19 mouse cellular contexts compared by ENCODE assay signal in the genomic region with DNA sequence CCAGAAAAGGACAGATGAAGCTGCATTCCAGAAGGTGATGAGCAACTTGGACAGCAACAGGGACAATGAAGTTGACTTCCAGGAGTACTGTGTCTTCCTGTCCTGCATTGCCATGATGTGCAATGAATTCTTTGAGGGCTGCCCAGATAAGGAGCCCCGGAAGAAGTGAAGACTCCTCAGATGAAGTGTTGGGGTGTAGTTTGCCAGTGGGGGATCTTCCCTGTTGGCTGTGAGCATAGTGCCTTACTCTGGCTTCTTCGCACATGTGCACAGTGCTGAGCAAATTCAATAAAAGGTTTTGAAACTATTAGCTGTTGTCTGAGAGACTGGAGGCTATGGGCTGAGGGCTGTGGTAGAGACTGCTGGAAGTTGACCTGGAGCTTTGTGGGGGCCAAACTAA. TPM values are rescaled to one million over a fixed set of nuclear protein-coding genes. Genes with fewer than 3 reads are reported as not detected.
DNase-seq lines count a peak whose midpoint lies in the region; ATAC-seq lines count a peak whose summit lies in the region.
"Had no signal": no experiment of that assay in that cellular context is flagged by ENCODE, and none has a peak within 500 bp of the region (broad histone marks: within the 10 kb centered on the region; RNA-seq: fewer than 3 reads in every experiment).

No protein-coding gene starts in this region.

- peak overlapping the region; percentile 56 for H3K27ac ChIP-seq in forebrain, embryonic 10.5 days
- H3K27ac ChIP-seq in forebrain, embryonic 13.5 days, result no peak overlapping the region
- H3K27ac ChIP-seq in lung, embryonic 15.5 days, result peak overlapping the region; percentile 83
- H3K27ac ChIP-seq in intestine, embryonic 16.5 days (ENCODE audit: low read length), result peak overlapping the region; percentile 53
- H3K27ac ChIP-seq in stomach, embryonic 15.5 days, result peak overlapping the region; percentile 88
- H3K27ac ChIP-seq: hindbrain, embryonic 10.5 days; liver, embryonic 15.5 days; neural tube, embryonic 13.5 days had no signal

- no peak for ATAC-seq in forebrain, embryonic 13.5 days
- ATAC-seq in lung, embryonic 15.5 days (ENCODE audit: borderline replicate concordance, extremely low read depth, low FRiP score, low TSS enrichment), result no peak
- no peak for ATAC-seq in intestine, embryonic 16.5 days
- ATAC-seq in stomach, embryonic 15.5 days (ENCODE audit: insufficient read depth, low FRiP score, low read depth), result 0 out of 2 replicates have a peak, but pooled peaks have one; percentile 3

- no peak for DNase-seq in forebrain, embryonic 10.5 days (ENCODE audit: extremely low spot score, low spot score)
- no peak for DNase-seq in lung, postnatal 36 days
- no peak for DNase-seq in thymus, adult 18-20 months
- DNase-seq in embryo, embryonic 10.5 days (ENCODE audit: low spot score), result no peak
- DNase-seq: adrenal gland, postnatal 14 days; cerebellum, adult 2 months; right cerebral cortex, postnatal 4 days; thymus, postnatal 25 days had no signal

- H3K4me3 ChIP-seq in forebrain, embryonic 10.5 days, result no peak overlapping the region
- no peak overlapping the region for H3K4me3 ChIP-seq in forebrain, embryonic 13.5 days
- H3K4me3 ChIP-seq in lung, embryonic 15.5 days, result no peak overlapping the region
- H3K4me3 ChIP-seq in intestine, embryonic 16.5 days (ENCODE audit: low read length), result no peak overlapping the region
- no peak overlapping the region for H3K4me3 ChIP-seq in stomach, embryonic 15.5 days (replicated peaks)
- H3K4me3 ChIP-seq: hindbrain, embryonic 10.5 days; liver, embryonic 15.5 days; neural tube, embryonic 13.5 days had no signal

- peaks cover 24% of the 10 kb centered on the region for H3K4me1 ChIP-seq in forebrain, embryonic 10.5 days
- H3K4me1 ChIP-seq in forebrain, embryonic 13.5 days, result peaks cover 12% of the 10 kb centered on the region
- H3K4me1 ChIP-seq in lung, embryonic 15.5 days, result peaks cover 31% of the 10 kb centered on the region
- peaks cover 24% of the 10 kb centered on the region for H3K4me1 ChIP-seq in intestine, embryonic 16.5 days (ENCODE audit: control insufficient read depth, insufficient read depth, low read length)
- H3K4me1 ChIP-seq in stomach, embryonic 15.5 days, result peaks cover 22% of the 10 kb centered on the region
- H3K4me1 ChIP-seq: liver, embryonic 15.5 days had no signal

- H3K4me2 ChIP-seq in forebrain, embryonic 13.5 days, result no peak overlapping the region
- no peak overlapping the region for H3K4me2 ChIP-seq in lung, embryonic 15.5 days
- no peak overlapping the region for H3K4me2 ChIP-seq in intestine, embryonic 16.5 days (ENCODE audit: low read depth, low read length)
- no peak overlapping the region for H3K4me2 ChIP-seq in stomach, embryonic 15.5 days
- H3K4me2 ChIP-seq: liver, embryonic 15.5 days; neural tube, embryonic 13.5 days had no signal

- no peaks in the 10 kb centered on the region for H3K36me3 ChIP-seq in forebrain, embryonic 10.5 days (replicated peaks)
- no peaks in the 10 kb centered on the region for H3K36me3 ChIP-seq in forebrain, embryonic 13.5 days (ENCODE audit: poor library complexity, severe bottlenecking)
- no peaks in the 10 kb centered on the region for H3K36me3 ChIP-seq in lung, embryonic 15.5 days
- H3K36me3 ChIP-seq in intestine, embryonic 16.5 days (ENCODE audit: control insufficient read depth, insufficient read depth, low read length), result no peaks in the 10 kb centered on the region
- H3K36me3 ChIP-seq in stomach, embryonic 15.5 days, result no peaks in the 10 kb centered on the region
- H3K36me3 ChIP-seq: hindbrain, embryonic 10.5 days; liver, embryonic 15.5 days; neural tube, embryonic 13.5 days had no signal

- H3K9me3 ChIP-seq in forebrain, embryonic 10.5 days, result no peaks in the 10 kb centered on the region
- H3K9me3 ChIP-seq in forebrain, embryonic 13.5 days (replicated peaks), result no peaks in the 10 kb centered on the region
- no peaks in the 10 kb centered on the region for H3K9me3 ChIP-seq in lung, embryonic 15.5 days
- H3K9me3 ChIP-seq in intestine, embryonic 16.5 days (ENCODE audit: control insufficient read depth, low read length), result no peaks in the 10 kb centered on the region
- H3K9me3 ChIP-seq in stomach, embryonic 15.5 days, result no peaks in the 10 kb centered on the region
- H3K9me3 ChIP-seq: hindbrain, embryonic 10.5 days; liver, embryonic 15.5 days; neural tube, embryonic 13.5 days had no signal

- 69% methylated on average over 2 of the region's 2 CpGs for WGBS in forebrain, embryonic 10.5 days
- WGBS in forebrain, embryonic 13.5 days, result 93% methylated on average over 2 of the region's 2 CpGs
- 74% methylated on average over 2 of the region's 2 CpGs for WGBS in lung, embryonic 15.5 days
- WGBS in intestine, embryonic 16.5 days, result 79% methylated on average over 2 of the region's 2 CpGs
- 62% methylated on average over 2 of the region's 2 CpGs for WGBS in stomach, embryonic 15.5 days

- H3K27me3 ChIP-seq in forebrain, embryonic 10.5 days (ENCODE audit: poor library complexity, severe bottlenecking), result no peaks in the 10 kb centered on the region
- H3K27me3 ChIP-seq in forebrain, embryonic 13.5 days, result no peaks in the 10 kb centered on the region; the same call in 1 of the 2 replicates
- H3K27me3 ChIP-seq in lung, embryonic 15.5 days, result no peaks in the 10 kb centered on the region
- H3K27me3 ChIP-seq in intestine, embryonic 16.5 days (replicated peaks; ENCODE audit: control insufficient read depth, insufficient read depth, low read length), result no peaks in the 10 kb centered on the region
- no peaks in the 10 kb centered on the region for H3K27me3 ChIP-seq in stomach, embryonic 15.5 days (replicated peaks)
- H3K27me3 ChIP-seq: neural tube, embryonic 13.5 days had no signal

- H3K9ac ChIP-seq in forebrain, embryonic 13.5 days, result no peak overlapping the region
- no peak overlapping the region for H3K9ac ChIP-seq in lung, embryonic 15.5 days
- no peak overlapping the region for H3K9ac ChIP-seq in intestine, embryonic 16.5 days (ENCODE audit: low read depth, low read length)
- H3K9ac ChIP-seq in stomach, embryonic 15.5 days, result no peak overlapping the region
- H3K9ac ChIP-seq: liver, embryonic 15.5 days; neural tube, embryonic 13.5 days had no signal

RNA-seq across cellular contexts. Expression of a gene that starts 2.2 kb away (rescaled TPM):
- polyA plus RNA-seq in forebrain, embryonic 10.5 days (2016; fragmentation: Nextera tagmentation; extraction: Ambion mirVana), result 0.47 TPM in 1 of 2 replicates, not detected in the other
- polyA plus RNA-seq in forebrain, embryonic 13.5 days (2015; fragmentation: Nextera tagmentation; extraction: Ambion mirVana), result 0.40 and 1.6 TPM in 2 replicates
- 6.0 and 8.9 TPM in 2 replicates for polyA plus RNA-seq in lung, embryonic 15.5 days (2015; fragmentation: Nextera tagmentation; extraction: Ambion mirVana)
- polyA plus RNA-seq in intestine, embryonic 16.5 days (2015; fragmentation: Nextera tagmentation; extraction: Ambion mirVana), result 3.6 and 4.0 TPM in 2 replicates
- polyA plus RNA-seq in stomach, embryonic 15.5 days (2015; fragmentation: Nextera tagmentation; extraction: Ambion mirVana), result 13.0 and 13.6 TPM in 2 replicates
- polyA plus RNA-seq: hindbrain, embryonic 10.5 days; neural tube, embryonic 13.5 days had no signal

RNA-seq across cellular contexts. Expression of a gene that starts 2.6 kb away (rescaled TPM):
- not detected in 2 replicates for polyA plus RNA-seq in forebrain, embryonic 10.5 days (2016; fragmentation: Nextera tagmentation; extraction: Ambion mirVana)
- not detected in 2 replicates for polyA plus RNA-seq in forebrain, embryonic 13.5 days (2015; fragmentation: Nextera tagmentation; extraction: Ambion mirVana)
- polyA plus RNA-seq in lung, embryonic 15.5 days (2015; fragmentation: Nextera tagmentation; extraction: Ambion mirVana), result not detected in 2 replicates
- polyA plus RNA-seq in intestine, embryonic 16.5 days (2015; fragmentation: Nextera tagmentation; extraction: Ambion mirVana), result 13.2 and 16.0 TPM in 2 replicates
- polyA plus RNA-seq in stomach, embryonic 15.5 days (2015; fragmentation: Nextera tagmentation; extraction: Ambion mirVana), result 4.5 and 6.5 TPM in 2 replicates
- polyA plus RNA-seq: cerebellum, adult 2 months; gonadal fat pad, adult 2 months; heart, embryonic 14.5 days; hindbrain, embryonic 10.5 days; inflammation-experienced regulatory T-cells, adult 6 months; liver, embryonic 15.5 days; neural tube, embryonic 13.5 days had no signal

RNA-seq across cellular contexts. Expression of a gene that starts 4.0 kb away (rescaled TPM):
- polyA plus RNA-seq in forebrain, embryonic 10.5 days (2016; fragmentation: Nextera tagmentation; extraction: Ambion mirVana), result not detected in 2 replicates
- not detected in 2 replicates for polyA plus RNA-seq in forebrain, embryonic 13.5 days (2015; fragmentation: Nextera tagmentation; extraction: Ambion mirVana)
- polyA plus RNA-seq in lung, embryonic 15.5 days (2015; fragmentation: Nextera tagmentation; extraction: Ambion mirVana), result not detected in 2 replicates
- not detected in 2 replicates for polyA plus RNA-seq in intestine, embryonic 16.5 days (2015; fragmentation: Nextera tagmentation; extraction: Ambion mirVana)
- polyA plus RNA-seq in stomach, embryonic 15.5 days (2015; fragmentation: Nextera tagmentation; extraction: Ambion mirVana), result not detected in 2 replicates
- polyA plus RNA-seq: cerebellum, adult 2 months; frontal cortex, adult 2 months; gonadal fat pad, adult 2 months; heart, embryonic 14.5 days; hindbrain, embryonic 10.5 days; inflammation-experienced regulatory T-cells, adult 6 months; liver, embryonic 15.5 days; neural tube, embryonic 13.5 days had no signal

RNA-seq across cellular contexts. Expression of a gene that starts 6.9 kb away (rescaled TPM):
- 22.4 and 23.2 TPM in 2 replicates for polyA plus RNA-seq in forebrain, embryonic 10.5 days (2016; fragmentation: Nextera tagmentation; extraction: Ambion mirVana)
- 15.4 and 23.8 TPM in 2 replicates for polyA plus RNA-seq in forebrain, embryonic 13.5 days (2015; fragmentation: Nextera tagmentation; extraction: Ambion mirVana)
- polyA plus RNA-seq in lung, embryonic 15.5 days (2015; fragmentation: Nextera tagmentation; extraction: Ambion mirVana), result 148 and 158 TPM in 2 replicates
- polyA plus RNA-seq in intestine, embryonic 16.5 days (2015; fragmentation: Nextera tagmentation; extraction: Ambion mirVana), result 376 and 422 TPM in 2 replicates
- 503 and 642 TPM in 2 replicates for polyA plus RNA-seq in stomach, embryonic 15.5 days (2015; fragmentation: Nextera tagmentation; extraction: Ambion mirVana)

RNA-seq across cellular contexts. Expression of a gene that starts 15.7 kb away (rescaled TPM):
- polyA plus RNA-seq in forebrain, embryonic 10.5 days (2016; fragmentation: Nextera tagmentation; extraction: Ambion mirVana), result not detected in 2 replicates
- not detected in 2 replicates for polyA plus RNA-seq in forebrain, embryonic 13.5 days (2015; fragmentation: Nextera tagmentation; extraction: Ambion mirVana)
- polyA plus RNA-seq in lung, embryonic 15.5 days (2015; fragmentation: Nextera tagmentation; extraction: Ambion mirVana), result not detected in 2 replicates
- polyA plus RNA-seq in intestine, embryonic 16.5 days (2015; fragmentation: Nextera tagmentation; extraction: Ambion mirVana), result not detected in 2 replicates
- not detected in 2 replicates for polyA plus RNA-seq in stomach, embryonic 15.5 days (2015; fragmentation: Nextera tagmentation; extraction: Ambion mirVana)
- polyA plus RNA-seq: cerebellum, adult 2 months; frontal cortex, adult 2 months; gonadal fat pad, adult 2 months; heart, embryonic 14.5 days; hindbrain, embryonic 10.5 days; liver, embryonic 15.5 days; neural tube, embryonic 13.5 days had no signal
